Mouse (Mus musculus) neural tube, embryonic 13.5 days (tissue): Measurements from ENCODE around the gene Gm11042. TPM values are rescaled to one million over a fixed set of nuclear protein-coding genes. Genes with fewer than 3 reads are reported as not detected.

Source experiments
- ATAC-seq: fragments of 200-750 bp; cut with Nextera tagmentation; 2 replicates; pipeline ENCODE4 v1.8.0; 2017; ENCODE audit warnings: low read depth, mild to moderate bottlenecking, moderate TSS enrichment, moderate library complexity
- H3K27ac ChIP-seq: fragments of 300-500 bp; sonication (generic); replicated peaks from 2 replicates; pipeline ENCODE4 v1.5.1; 2015; ENCODE audit warnings: moderate library complexity, mild to moderate bottlenecking, inconsistent platforms
- H3K27me3 ChIP-seq: fragments of 300-500 bp; sonication (generic); 2 replicates; pipeline ENCODE4 v1.6.1; 2015; ENCODE audit warnings: mild to moderate bottlenecking, inconsistent platforms
- H3K36me3 ChIP-seq: fragments of 300-500 bp; sonication (generic); 2 replicates; pipeline ENCODE4 v1.6.1; 2015; ENCODE audit warnings: mild to moderate bottlenecking, inconsistent platforms
- H3K4me1 ChIP-seq: fragments of 300-500 bp; sonication (generic); replicated peaks from 2 replicates; pipeline ENCODE4 v1.6.1; 2015; ENCODE audit warnings: inconsistent platforms
- H3K4me2 ChIP-seq: fragments of 300-500 bp; sonication (generic); 2 replicates; pipeline ENCODE4 v1.6.1; 2015; ENCODE audit warnings: inconsistent platforms, mild to moderate bottlenecking, moderate library complexity
- H3K4me3 ChIP-seq: fragments of 300-500 bp; sonication (generic); 2 replicates; pipeline ENCODE4 v1.5.1; 2015; ENCODE audit warnings: mild to moderate bottlenecking, inconsistent platforms
- H3K9ac ChIP-seq: fragments of 300-500 bp; sonication (generic); 2 replicates; pipeline ENCODE4 v1.6.1; 2015; ENCODE audit warnings: moderate library complexity, mild to moderate bottlenecking, inconsistent platforms
- H3K9me3 ChIP-seq: fragments of 300-500 bp; sonication (generic); 2 replicates; pipeline ENCODE4 v1.6.1; 2016; ENCODE audit warnings: inconsistent platforms
- WGBS: fragments of 180-500 bp; shearing (Covaris S2); methylation state at CpG from one replicate; pipeline ENCODE4 v1.1.7; 2015; 5-methylcytosine and 5-hydroxymethylcytosine counted together
- polyA plus RNA-seq: library from polyadenylated mRNA; unstranded; fragments of >200 nt; fragmentation: Nextera tagmentation; extraction: Ambion mirVana; gene quantifications from 2 replicates; pipeline ENCODE4 v1.2.1, GENCODE M21; 2015

Gene Gm11042
- polyA plus RNA-seq = not detected in 2 replicates

GRCm38 (mm10) chr12:74316344-74316973, at the start of gene Gm11042:
Gene Gm11042 (minus strand): TSS chr12:74316394.
- peaks cover 3% of the 10 kb centered on the region; the same call in 1 of the 2 replicates for H3K4me1 ChIP-seq
- H3K27me3 ChIP-seq = no peaks in the 10 kb centered on the region
- H3K4me2 ChIP-seq = peak within 1 kb of the TSS; percentile 61
- peak within 1 kb of the TSS; percentile 47 for H3K4me3 ChIP-seq
- peak within 1 kb of the TSS; percentile 79 for H3K9ac ChIP-seq
- WGBS = 27% methylated on average over 16 of the region's 18 CpGs
- H3K9me3 ChIP-seq = no peaks in the 10 kb centered on the region
- peak within 1 kb of the TSS; percentile 89 for H3K27ac ChIP-seq
- H3K36me3 ChIP-seq = no peaks in the 10 kb centered on the region
- ATAC-seq = peak; percentile 83

- no peak overlapping the region for H3K9ac ChIP-seq
- no peaks in the 10 kb centered on the region for H3K27me3 ChIP-seq
- no peak for ATAC-seq
- H3K4me1 ChIP-seq = no peaks in the 10 kb centered on the region
- no peak overlapping the region for H3K4me2 ChIP-seq
- H3K27ac ChIP-seq = no peak overlapping the region
- no peak overlapping the region for H3K4me3 ChIP-seq
- H3K36me3 ChIP-seq = no peaks in the 10 kb centered on the region
- WGBS = 88% methylated on average over 7 of the region's 7 CpGs
- H3K9me3 ChIP-seq = no peaks in the 10 kb centered on the region
Measured at GRCm38 (mm10) chr12:74364477-74364876, 48.3 kb upstream of the Gm11042 start.

GRCm38 (mm10) chr12:74363076-74363475, 46.9 kb upstream of the Gm11042 start:
- ATAC-seq = no peak
- H3K4me1 ChIP-seq = no peaks in the 10 kb centered on the region
- H3K27me3 ChIP-seq = no peaks in the 10 kb centered on the region
- no peaks in the 10 kb centered on the region for H3K36me3 ChIP-seq
- 74% methylated on average over 6 of the region's 6 CpGs for WGBS
- H3K9me3 ChIP-seq = no peaks in the 10 kb centered on the region
- no peak overlapping the region for H3K9ac ChIP-seq
- no peak overlapping the region for H3K27ac ChIP-seq
- H3K4me3 ChIP-seq = no peak overlapping the region
- no peak overlapping the region for H3K4me2 ChIP-seq

- Histone ChIP-seq H3K27ac (no peak overlapping the region), H3K9ac (no peak overlapping the region), H3K4me3 (no peak overlapping the region), H3K9me3 (no peaks in the 10 kb centered on the region), H3K4me2 (no peak overlapping the region), H3K4me1 (no peaks in the 10 kb centered on the region), H3K36me3 (no peaks in the 10 kb centered on the region), H3K27me3 (no peaks in the 10 kb centered on the region)
- no peak for ATAC-seq
- 89% methylated on average over 2 of the region's 2 CpGs for WGBS
Measured at GRCm38 (mm10) chr12:74362453-74362852, 46.3 kb upstream of the Gm11042 start.

GRCm38 (mm10) chr12:74359791-74360190, 43.6 kb upstream of the Gm11042 start:
- H3K27me3 ChIP-seq = no peaks in the 10 kb centered on the region
- 82% methylated on average over 5 of the region's 5 CpGs for WGBS
- no peak for ATAC-seq
- H3K27ac ChIP-seq = no peak overlapping the region
- no peak overlapping the region for H3K4me2 ChIP-seq
- no peaks in the 10 kb centered on the region for H3K9me3 ChIP-seq
- H3K9ac ChIP-seq = no peak overlapping the region
- H3K4me1 ChIP-seq = no peaks in the 10 kb centered on the region
- H3K4me3 ChIP-seq = no peak overlapping the region
- H3K36me3 ChIP-seq = no peaks in the 10 kb centered on the region

- Histone ChIP-seq H3K4me1 (no peaks in the 10 kb centered on the region), H3K4me3 (no peak overlapping the region), H3K4me2 (no peak overlapping the region), H3K27ac (no peak overlapping the region), H3K36me3 (no peaks in the 10 kb centered on the region), H3K9ac (no peak overlapping the region), H3K27me3 (no peaks in the 10 kb centered on the region), H3K9me3 (no peaks in the 10 kb centered on the region)
- WGBS = 52% methylated on average over 6 of the region's 6 CpGs
- ATAC-seq = no peak
Measured at GRCm38 (mm10) chr12:74357806-74358205, 41.6 kb upstream of the Gm11042 start.

- no peak for ATAC-seq
- no peak overlapping the region for H3K4me2 ChIP-seq
- no peak overlapping the region for H3K9ac ChIP-seq
- H3K4me3 ChIP-seq = no peak overlapping the region
- no peaks in the 10 kb centered on the region for H3K9me3 ChIP-seq
- no peaks in the 10 kb centered on the region for H3K36me3 ChIP-seq
- no peak overlapping the region for H3K27ac ChIP-seq
- no peaks in the 10 kb centered on the region for H3K4me1 ChIP-seq
- WGBS = 64% methylated on average over 3 of the region's 3 CpGs
- H3K27me3 ChIP-seq = no peaks in the 10 kb centered on the region
Measured at GRCm38 (mm10) chr12:74342720-74343119, 26.5 kb upstream of the Gm11042 start.

GRCm38 (mm10) chr12:74340070-74340469, 23.9 kb upstream of the Gm11042 start:
- Histone ChIP-seq H3K9ac (no peak overlapping the region), H3K4me3 (no peak overlapping the region), H3K36me3 (no peaks in the 10 kb centered on the region), H3K9me3 (no peaks in the 10 kb centered on the region), H3K4me2 (no peak overlapping the region), H3K4me1 (no peaks in the 10 kb centered on the region), H3K27me3 (no peaks in the 10 kb centered on the region), H3K27ac (no peak overlapping the region)
- no peak for ATAC-seq
- WGBS = 46% methylated on average over 2 of the region's 2 CpGs

GRCm38 (mm10) chr12:74333706-74334105, 17.5 kb upstream of the Gm11042 start:
- Histone ChIP-seq H3K4me2 (no peak overlapping the region), H3K9ac (no peak overlapping the region), H3K27ac (no peak overlapping the region), H3K4me1 (no peaks in the 10 kb centered on the region), H3K9me3 (no peaks in the 10 kb centered on the region), H3K27me3 (no peaks in the 10 kb centered on the region), H3K36me3 (no peaks in the 10 kb centered on the region), H3K4me3 (no peak overlapping the region)
- no peak for ATAC-seq
- WGBS = 94% methylated on average over 6 of the region's 6 CpGs

- ATAC-seq = peak; percentile 79
- Histone ChIP-seq H3K4me2 (no peak overlapping the region), H3K9me3 (no peaks in the 10 kb centered on the region), H3K4me1 (no peaks in the 10 kb centered on the region), H3K4me3 (no peak overlapping the region), H3K27me3 (no peaks in the 10 kb centered on the region), H3K36me3 (no peaks in the 10 kb centered on the region), H3K27ac (no peak overlapping the region), H3K9ac (no peak overlapping the region)
- WGBS = 29% methylated on average over 13 of the region's 13 CpGs
Measured at GRCm38 (mm10) chr12:74333016-74333415, 16.8 kb upstream of the Gm11042 start.

- no peaks in the 10 kb centered on the region for H3K36me3 ChIP-seq
- no peak for ATAC-seq
- no peak overlapping the region for H3K4me3 ChIP-seq
- H3K4me2 ChIP-seq = no peak overlapping the region
- no peak overlapping the region for H3K27ac ChIP-seq
- no peaks in the 10 kb centered on the region for H3K9me3 ChIP-seq
- H3K9ac ChIP-seq = no peak overlapping the region
- no peaks in the 10 kb centered on the region for H3K4me1 ChIP-seq
- no peaks in the 10 kb centered on the region for H3K27me3 ChIP-seq
- whole genome bisulfite sequencing = 93% methylated on average over 6 of the region's 6 CpGs
Measured at GRCm38 (mm10) chr12:74329759-74330158, 13.6 kb upstream of the Gm11042 start.

- Histone ChIP-seq H3K27me3 (no peaks in the 10 kb centered on the region), H3K27ac (no peak overlapping the region), H3K36me3 (no peaks in the 10 kb centered on the region), H3K4me2 (no peak overlapping the region), H3K9ac (no peak overlapping the region), H3K9me3 (no peaks in the 10 kb centered on the region), H3K4me3 (no peak overlapping the region), H3K4me1 (no peaks in the 10 kb centered on the region)
- no peak for ATAC-seq
- 85% methylated on average over 3 of the region's 3 CpGs for WGBS
Measured at GRCm38 (mm10) chr12:74326644-74327043, 10.4 kb upstream of the Gm11042 start.

- Histone ChIP-seq H3K4me1 (no peaks in the 10 kb centered on the region), H3K27ac (no peak overlapping the region), H3K4me2 (no peak overlapping the region), H3K27me3 (no peaks in the 10 kb centered on the region), H3K9ac (no peak overlapping the region), H3K9me3 (no peaks in the 10 kb centered on the region), H3K36me3 (no peaks in the 10 kb centered on the region), H3K4me3 (no peak overlapping the region)
- ATAC-seq = no peak
- WGBS = 79% methylated on average over 5 of the region's 5 CpGs
Measured at GRCm38 (mm10) chr12:74321981-74322380, 5.8 kb upstream of the Gm11042 start.
